Mouse (Mus musculus): ENCODE measurements around the gene Wwc1. TPM values are rescaled to one million over a fixed set of nuclear protein-coding genes. Genes with fewer than 3 reads are reported as not detected.

Gene Wwc1
- total and polyA plus RNA-seq, 3 experiments = 0.89 to 8.7 (median 2.0) TPM

GRCm38 (mm10) chr11:35864981-35865604, 115.2 kb downstream of the Wwc1 start:
- DNase-seq (ENCODE audit: extremely low read depth) = no peak
- Histone ChIP-seq H3K9me3 (replicated peaks; ENCODE audit: low read length) (no peaks in the 10 kb centered on the region), H3K4me1 (ENCODE audit: control insufficient read depth in 1 of 2, insufficient read depth in 2 of 2) (peaks cover 0 to 3% of the 10 kb centered on the region in 2 experiments; a peak in 1 of 4 replicates), H3K4me2 (ENCODE audit: insufficient read depth, low read depth, poor library complexity, severe bottlenecking) (no peak overlapping the region), H3K36me3 (replicated peaks in 1 of 2; ENCODE audit: control insufficient read depth in 1 of 2, insufficient read depth in 1 of 2, low read length in 1 of 2) (peaks cover 0 to 49% of the 10 kb centered on the region in 2 experiments), H3K27me3 (replicated peaks) (no peaks in the 10 kb centered on the region), H3K9ac (ENCODE audit: insufficient read depth, low read depth) (no peak overlapping the region), H3K27ac (ENCODE audit: insufficient read depth, low read depth) (no peak overlapping the region), H3K79me2 (replicated peaks; ENCODE audit: control insufficient read depth, extremely low read depth, insufficient read depth, poor library complexity, severe bottlenecking) (no peaks in the 10 kb centered on the region), H3K4me3 (replicated peaks in 1 of 3; ENCODE audit: low read depth in 2 of 3, low read length in 2 of 3, poor library complexity in 1 of 3) (no peak overlapping the region)
- in situ Hi-C loops (cut with MboI; ENCODE audit: low pct_ligation_motif_present, low pct_unique_long_range_greater_than_20kb, low sequenced_read_pairs) (loop anchor here (10.0 kb wide), 1 partner anchor 130 kb away; no protein-coding TSS in a partner anchor), dilution Hi-C loops (cut with MboI; ENCODE audit: extremely low pct_ligation_motif_present, extremely low pct_unique_long_range_greater_than_20kb, low sequenced_read_pairs) (no loop called here)
- no peak for TF ChIP-seq KAT2A (IDR thresholded peaks at IDR 0.05; ENCODE audit: insufficient replicate concordance, low read length)
- no peak for TF ChIP-seq NELFE (IDR thresholded peaks at IDR 0.05; ENCODE audit: low read depth, low read length)
- no peak for TF ChIP-seq MXI1 (IDR thresholded peaks at IDR 0.05; ENCODE audit: low read depth, low read length)
- no peak for TF ChIP-seq ZC3H11A (IDR thresholded peaks at IDR 0.05; ENCODE audit: low read depth, low read length)
- TF ChIP-seq CTCF (conservative IDR thresholded peaks at IDR 0.05 in 1 of 2, IDR thresholded peaks at IDR 0.05 in 1 of 2; ENCODE audit: low read depth in 2 of 2, low read length in 2 of 2) = no peak
- no peak for TF ChIP-seq MEF2A (IDR thresholded peaks at IDR 0.05; ENCODE audit: borderline replicate concordance, low read depth, low read length)
- TF ChIP-seq ZKSCAN1 (IDR thresholded peaks at IDR 0.05; ENCODE audit: borderline replicate concordance, low read depth, low read length) = no peak
- TF ChIP-seq EP300 (IDR thresholded peaks at IDR 0.05; ENCODE audit: low read length) = no peak
- no peak for TF ChIP-seq MAFK (IDR thresholded peaks at IDR 0.05; ENCODE audit: insufficient replicate concordance, low read length)
- no peak for TF ChIP-seq MYC (IDR thresholded peaks at IDR 0.05; ENCODE audit: low read depth, low read length)
- TF ChIP-seq GABPA (IDR thresholded peaks at IDR 0.05; ENCODE audit: insufficient replicate concordance, low read depth, low read length) = no peak

GRCm38 (mm10) chr11:35863653-35864052, 116.7 kb downstream of the Wwc1 start:
- no peaks in the 10 kb centered on the region for H3K27me3 ChIP-seq (replicated peaks)
- no peaks in the 10 kb centered on the region for H3K79me2 ChIP-seq (replicated peaks; ENCODE audit: control insufficient read depth, extremely low read depth, insufficient read depth, poor library complexity, severe bottlenecking)
- no peak for DNase-seq (ENCODE audit: extremely low read depth)
- H3K4me2 ChIP-seq (ENCODE audit: insufficient read depth, low read depth, poor library complexity, severe bottlenecking) = no peak overlapping the region
- H3K27ac ChIP-seq (ENCODE audit: insufficient read depth, low read depth) = no peak overlapping the region
- peaks cover 0 to 5% of the 10 kb centered on the region in 2 experiments; a peak in 1 of 4 replicates for H3K4me1 ChIP-seq (ENCODE audit: control insufficient read depth in 1 of 2, insufficient read depth in 2 of 2)
- H3K9ac ChIP-seq (ENCODE audit: insufficient read depth, low read depth) = no peak overlapping the region
- H3K9me3 ChIP-seq (replicated peaks; ENCODE audit: low read length) = no peaks in the 10 kb centered on the region
- H3K36me3 ChIP-seq (replicated peaks in 1 of 2; ENCODE audit: control insufficient read depth in 1 of 2, insufficient read depth in 1 of 2, low read length in 1 of 2) = peaks cover 0 to 46% of the 10 kb centered on the region in 2 experiments
- dilution Hi-C loops (cut with MboI; ENCODE audit: extremely low pct_ligation_motif_present, extremely low pct_unique_long_range_greater_than_20kb, low sequenced_read_pairs) (no loop called here), in situ Hi-C loops (cut with MboI; ENCODE audit: low pct_ligation_motif_present, low pct_unique_long_range_greater_than_20kb, low sequenced_read_pairs) (loop anchor here (10.0 kb wide), 1 partner anchor 131 kb away; no protein-coding TSS in a partner anchor)
- no peak for TF ChIP-seq MAZ (IDR thresholded peaks at IDR 0.05; ENCODE audit: low read depth, low read length)
- TF ChIP-seq BHLHE40 (IDR thresholded peaks at IDR 0.05; ENCODE audit: low read depth, low read length) = no peak
- no peak for TF ChIP-seq SIN3A (IDR thresholded peaks at IDR 0.05; ENCODE audit: low read length)
- TF ChIP-seq MYC (IDR thresholded peaks at IDR 0.05; ENCODE audit: low read depth, low read length) = no peak
- no peak for TF ChIP-seq KAT2A (IDR thresholded peaks at IDR 0.05; ENCODE audit: insufficient replicate concordance, low read length)
- no peak for TF ChIP-seq ZC3H11A (IDR thresholded peaks at IDR 0.05; ENCODE audit: low read depth, low read length)
- no peak for TF ChIP-seq TBP (conservative IDR thresholded peaks at IDR 0.05; ENCODE audit: low read depth, low read length)
- no peak for TF ChIP-seq EP300 (IDR thresholded peaks at IDR 0.05; ENCODE audit: low read length)
- TF ChIP-seq POLR2A (IDR thresholded peaks at IDR 0.05; ENCODE audit: low read depth, low read length) = no peak
- TF ChIP-seq JUND (conservative IDR thresholded peaks at IDR 0.05; ENCODE audit: low read depth, low read length) = no peak
- no peak for TF ChIP-seq GABPA (IDR thresholded peaks at IDR 0.05; ENCODE audit: insufficient replicate concordance, low read depth, low read length)
- TF ChIP-seq RCOR1 (conservative IDR thresholded peaks at IDR 0.05; ENCODE audit: low read depth, low read length) = no peak
- no peak for TF ChIP-seq IRF4 (IDR thresholded peaks at IDR 0.05; ENCODE audit: low read depth, low read length)
- TF ChIP-seq HCFC1 (IDR thresholded peaks at IDR 0.05; ENCODE audit: low read depth, low read length) = no peak
- H3K4me3 ChIP-seq (replicated peaks in 1 of 3; ENCODE audit: low read depth in 2 of 3, low read length in 2 of 3, poor library complexity in 1 of 3) = no peak overlapping the region
